Mouse (Mus musculus) kidney, adult 2 months (tissue): ENCODE measurements around the gene Thra. TPM values are rescaled to one million over a fixed set of nuclear protein-coding genes. Genes with fewer than 3 reads are reported as not detected.

Experiments used
- DNase-seq: peaks from one replicate; pipeline ENCODE4 v3.0.0; 2021
- H3K27ac ChIP-seq: fragments of 200-500 bp; 2 replicates; pipeline ENCODE4 v1.5.1; 2012; ENCODE audit warnings: low read depth, low read length, control low read depth, inconsistent platforms; ENCODE audit not compliant: insufficient read depth
- H3K27me3 ChIP-seq: fragments of 200-500 bp; replicated peaks from 2 replicates; pipeline ENCODE4 v1.6.1; 2012; ENCODE audit warnings: mild to moderate bottlenecking, moderate library complexity, low read length, inconsistent platforms; ENCODE audit not compliant: control insufficient read depth, insufficient read depth
- H3K36me3 ChIP-seq: fragments of 200-500 bp; 2 replicates; pipeline ENCODE4 v1.6.1; 2012; ENCODE audit warnings: mild to moderate bottlenecking, moderate library complexity, low read length, inconsistent platforms; ENCODE audit not compliant: control insufficient read depth, insufficient read depth
- H3K4me1 ChIP-seq: fragments of 200-500 bp; 2 replicates; pipeline ENCODE4 v1.6.1; 2011; ENCODE audit warnings: low read length; ENCODE audit not compliant: control insufficient read depth, insufficient read depth
- H3K4me3 ChIP-seq: fragments of 200-500 bp; 2 replicates; pipeline ENCODE4 v1.5.1; 2011; ENCODE audit warnings: mild to moderate bottlenecking, low read depth, low read length, control low read depth; ENCODE audit not compliant: insufficient read depth
- CTCF ChIP-seq: fragments of 200-500 bp; conservative IDR thresholded peaks from 2 replicates; pipeline ENCODE4 v1.5.1; 2011; ENCODE audit warnings: low read depth, mild to moderate bottlenecking, control low read depth, low read length, moderate library complexity, mixed read lengths; ENCODE audit not compliant: insufficient read depth, insufficient read length
- POLR2A ChIP-seq: fragments of 200-500 bp; IDR thresholded peaks from one replicate; pipeline ENCODE4 v1.6.1; 2011; ENCODE audit warnings: low read depth, low read length, control low read depth
- WGBS: fragments of 180-500 bp; shearing (Covaris S2); methylation state at CpG from one replicate; pipeline ENCODE4 v1.1.7; 2018; 5-methylcytosine and 5-hydroxymethylcytosine counted together
- polyA plus RNA-seq: library from polyadenylated mRNA; depleted of rRNA; stranded (reverse); fragments of >200 nt; gene quantifications from 2 replicates; pipeline ENCODE4 v1.2.3, GENCODE M21; 2012

Thra gene
- polyA plus RNA-seq, 1 experiment: 92.7 TPM

GRCm38 (mm10) chr11:98782651-98783235 is 42.3 kb downstream of the Thra start:
- Histone ChIP-seq H3K4me3 (peak overlapping the region; percentile 7; the same call in 1 of the 2 replicates), H3K36me3 (no peaks in the 10 kb centered on the region), H3K27ac (peak overlapping the region; percentile 93), H3K27me3 (no peaks in the 10 kb centered on the region), H3K4me1 (peaks cover 32% of the 10 kb centered on the region)
- DNase-seq: no peak
- 11% methylated on average over 17 of the region's 17 CpGs for WGBS
- no peak for TF ChIP-seq POLR2A
- TF ChIP-seq CTCF: no peak

- TF ChIP-seq POLR2A: peak; percentile 68
- no peak for TF ChIP-seq CTCF
- H3K4me1 ChIP-seq: peaks cover 34% of the 10 kb centered on the region
- DNase-seq: peak; percentile 99
- no peaks in the 10 kb centered on the region for H3K27me3 ChIP-seq
- WGBS: under 1% methylated on average over 20 of the region's 20 CpGs
- peak overlapping the region; percentile 7; the same call in 1 of the 2 replicates for H3K4me3 ChIP-seq
- H3K27ac ChIP-seq: peak overlapping the region; percentile 93
- no peaks in the 10 kb centered on the region for H3K36me3 ChIP-seq
Measured at GRCm38 (mm10) chr11:98783236-98783696, 42.8 kb downstream of the Thra start.

- peaks cover 36% of the 10 kb centered on the region for H3K4me1 ChIP-seq
- H3K27ac ChIP-seq: peak overlapping the region; percentile 93
- DNase-seq: no peak
- H3K36me3 ChIP-seq: no peaks in the 10 kb centered on the region
- H3K27me3 ChIP-seq: no peaks in the 10 kb centered on the region
- no peak overlapping the region for H3K4me3 ChIP-seq
- 58% methylated on average over 4 of the region's 4 CpGs for WGBS
- TF ChIP-seq CTCF (no peak), POLR2A (no peak)
Measured at GRCm38 (mm10) chr11:98784139-98784538, 43.7 kb downstream of the Thra start.

GRCm38 (mm10) chr11:98785214-98785613 is 44.8 kb downstream of the Thra start:
- WGBS: 32% methylated on average over 10 of the region's 10 CpGs
- peak; percentile 38 for DNase-seq
- Histone ChIP-seq H3K27me3 (no peaks in the 10 kb centered on the region), H3K4me1 (peaks cover 36% of the 10 kb centered on the region), H3K27ac (peak overlapping the region; percentile 97), H3K4me3 (no peak overlapping the region), H3K36me3 (no peaks in the 10 kb centered on the region)
- no peak for TF ChIP-seq CTCF
- TF ChIP-seq POLR2A: no peak

GRCm38 (mm10) chr11:98785772-98786281 is 45.4 kb downstream of the Thra start:
- WGBS: 3% methylated on average over 12 of the region's 12 CpGs
- H3K4me3 ChIP-seq: peak overlapping the region; percentile 30; the same call in 1 of the 2 replicates
- peak; percentile 87 for DNase-seq
- no peaks in the 10 kb centered on the region for H3K27me3 ChIP-seq
- peak overlapping the region; percentile 97 for H3K27ac ChIP-seq
- TF ChIP-seq CTCF: peak; percentile 54
- TF ChIP-seq POLR2A: no peak
- H3K36me3 ChIP-seq: no peaks in the 10 kb centered on the region
- H3K4me1 ChIP-seq: peaks cover 36% of the 10 kb centered on the region

- TF ChIP-seq CTCF (peak; percentile 84), POLR2A (no peak)
- Histone ChIP-seq H3K4me3 (peak overlapping the region; percentile 30), H3K4me1 (peaks cover 33% of the 10 kb centered on the region), H3K27ac (peak overlapping the region; percentile 97), H3K36me3 (no peaks in the 10 kb centered on the region), H3K27me3 (no peaks in the 10 kb centered on the region)
- WGBS: under 1% methylated on average over 14 of the region's 15 CpGs
- DNase-seq: peak; percentile 99
Measured at GRCm38 (mm10) chr11:98786359-98787214, 46.1 kb downstream of the Thra start.

GRCm38 (mm10) chr11:98787229-98787628 is 46.8 kb downstream of the Thra start:
- no peak for DNase-seq
- H3K4me3 ChIP-seq: no peak overlapping the region
- TF ChIP-seq CTCF (0 out of 2 replicates have a peak, but pooled peaks have one; percentile 3), POLR2A (no peak)
- H3K4me1 ChIP-seq: peaks cover 32% of the 10 kb centered on the region
- H3K27ac ChIP-seq: peak overlapping the region; percentile 61
- no peaks in the 10 kb centered on the region for H3K36me3 ChIP-seq
- H3K27me3 ChIP-seq: no peaks in the 10 kb centered on the region
- WGBS: 17% methylated on average over 7 of the region's 7 CpGs
